8 mouse cellular contexts compared by ENCODE assay signal in the genomic region with DNA sequence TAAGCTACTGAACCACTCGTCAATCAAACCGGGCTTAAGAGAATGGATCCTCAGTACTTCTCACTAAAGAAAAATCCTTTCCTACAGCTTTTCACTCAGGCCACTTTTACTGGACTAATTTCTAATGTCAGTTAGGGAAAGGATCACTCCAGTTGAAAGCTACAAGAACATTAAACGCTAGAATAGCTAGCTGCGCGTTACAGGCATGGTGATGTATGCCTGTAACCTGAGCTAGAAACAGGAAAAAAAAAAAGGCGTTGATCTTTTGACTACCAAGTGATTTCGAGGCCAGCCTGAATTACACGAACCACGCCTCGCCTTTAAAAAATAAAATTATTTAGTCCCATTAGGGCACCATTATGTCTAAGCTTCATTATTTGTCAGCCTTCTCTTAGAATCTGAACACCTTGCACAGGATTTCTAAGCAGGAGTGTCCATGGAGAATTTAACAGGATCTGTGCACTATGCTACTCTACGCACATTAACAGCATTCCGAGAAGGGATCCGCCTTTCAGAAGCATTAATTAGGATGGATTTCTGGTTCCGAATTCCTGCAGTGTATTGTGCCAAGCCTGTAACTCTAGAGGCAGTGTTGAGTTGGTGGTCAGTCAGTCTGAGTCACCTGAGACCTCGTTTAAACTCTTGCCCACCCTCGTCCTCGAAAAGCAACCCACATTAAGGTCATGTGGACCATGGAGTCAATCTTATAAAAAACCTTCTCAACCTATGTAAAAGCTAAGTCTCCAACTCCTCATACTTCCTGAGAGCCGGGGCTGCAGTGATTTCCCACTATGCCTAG. TPM values are rescaled to one million over a fixed set of nuclear protein-coding genes. Genes with fewer than 3 reads are reported as not detected.
DNase-seq lines count a peak whose midpoint lies in the region; ATAC-seq lines count a peak whose summit lies in the region.

No protein-coding gene starts in this region.

- H3K9me3 ChIP-seq in forebrain, embryonic 16.5 days (ENCODE audit: control insufficient read depth, low read length): no peaks in the 10 kb centered on the region
- H3K9me3 ChIP-seq in liver, embryonic 13.5 days (replicated peaks): no peaks in the 10 kb centered on the region
- no peaks in the 10 kb centered on the region for H3K9me3 ChIP-seq in stomach, embryonic 16.5 days (replicated peaks; ENCODE audit: control insufficient read depth, low read length)

- H3K36me3 ChIP-seq in forebrain, embryonic 16.5 days (ENCODE audit: control insufficient read depth, insufficient read depth): peaks cover 2% of the 10 kb centered on the region; the same call in 1 of the 2 replicates
- H3K36me3 ChIP-seq in liver, embryonic 13.5 days: peaks cover 20% of the 10 kb centered on the region
- H3K36me3 ChIP-seq in stomach, embryonic 16.5 days (ENCODE audit: control insufficient read depth, insufficient read depth, low read length): peaks cover 8% of the 10 kb centered on the region; the same call in 1 of the 2 replicates

- peak overlapping the region; percentile 97 for H3K27ac ChIP-seq in forebrain, embryonic 16.5 days (ENCODE audit: low read length)
- H3K27ac ChIP-seq in liver, embryonic 13.5 days: peak overlapping the region; percentile 86
- peak overlapping the region; percentile 98 for H3K27ac ChIP-seq in stomach, embryonic 16.5 days (ENCODE audit: low read length)

- peak overlapping the region; percentile 82 for H3K9ac ChIP-seq in forebrain, embryonic 16.5 days (replicated peaks; ENCODE audit: low read depth, low read length)
- peak overlapping the region; percentile 83 for H3K9ac ChIP-seq in liver, embryonic 13.5 days
- peak overlapping the region; percentile 85 for H3K9ac ChIP-seq in stomach, embryonic 16.5 days (ENCODE audit: low read length)

- DNase-seq in frontal cortex, postnatal 10 days (ENCODE audit: low spot score in 2 of 2): no peak
- DNase-seq in ES-CJ7 (ENCODE audit: low read depth, low spot score): peak; percentile 55
- no peak for DNase-seq in liver, embryonic 13.5 days
- no peak for DNase-seq in ovary, postnatal 14 days (ENCODE audit: low spot score)
- DNase-seq in gastrocnemius, postnatal 4 days (ENCODE audit: low spot score in 2 of 2): no peak

- peak; percentile 13 for ATAC-seq in frontal cortex, adult (ENCODE audit: low TSS enrichment)
- ATAC-seq in forebrain, embryonic 16.5 days: 0 out of 2 replicates have a peak, but pooled peaks have one; percentile 11
- ATAC-seq in liver, embryonic 13.5 days (ENCODE audit: low read depth): peak; percentile 3; the same call in 1 of the 2 replicates
- ATAC-seq in stomach, embryonic 16.5 days (ENCODE audit: insufficient read depth, low FRiP score): no peak

- peaks cover 53% of the 10 kb centered on the region for H3K4me1 ChIP-seq in forebrain, embryonic 16.5 days (replicated peaks; ENCODE audit: control insufficient read depth, insufficient read depth, low read length)
- H3K4me1 ChIP-seq in liver, embryonic 13.5 days (replicated peaks): peaks cover 66% of the 10 kb centered on the region
- peaks cover 48% of the 10 kb centered on the region for H3K4me1 ChIP-seq in stomach, embryonic 16.5 days (ENCODE audit: control insufficient read depth, insufficient read depth, low read length)

- H3K27me3 ChIP-seq in forebrain, embryonic 16.5 days (replicated peaks; ENCODE audit: control insufficient read depth, insufficient read depth, low read length): no peaks in the 10 kb centered on the region
- H3K27me3 ChIP-seq in liver, embryonic 13.5 days: no peaks in the 10 kb centered on the region
- no peaks in the 10 kb centered on the region for H3K27me3 ChIP-seq in stomach, embryonic 16.5 days (ENCODE audit: control insufficient read depth, insufficient read depth, low read length)

- peak overlapping the region; percentile 90 for H3K4me2 ChIP-seq in forebrain, embryonic 16.5 days (ENCODE audit: low read length)
- peak overlapping the region; percentile 82 for H3K4me2 ChIP-seq in liver, embryonic 13.5 days
- peak overlapping the region; percentile 93 for H3K4me2 ChIP-seq in stomach, embryonic 16.5 days (ENCODE audit: low read depth, low read length)

- 2% methylated on average over 18 of the region's 18 CpGs for WGBS in forebrain, embryonic 16.5 days
- WGBS in liver, embryonic 13.5 days (ENCODE audit: insufficient replicate concordance): 9% methylated on average over 18 of the region's 18 CpGs
- WGBS in stomach, embryonic 16.5 days: 3% methylated on average over 18 of the region's 18 CpGs

- H3K4me3 ChIP-seq in forebrain, embryonic 16.5 days (replicated peaks; ENCODE audit: low read length): peak overlapping the region; percentile 70
- H3K4me3 ChIP-seq in liver, embryonic 13.5 days (replicated peaks): peak overlapping the region; percentile 78
- peak overlapping the region; percentile 66 for H3K4me3 ChIP-seq in stomach, embryonic 16.5 days (replicated peaks; ENCODE audit: low read length)

RNA-seq across cellular contexts. Expression of gene Kmt2e, which starts 15.2 kb away (rescaled TPM):
- 198 and 209 TPM in 2 replicates for polyA plus RNA-seq in forebrain, embryonic 16.5 days (2015; fragmentation: Nextera tagmentation; extraction: Ambion mirVana)
- polyA plus RNA-seq in liver, embryonic 13.5 days (2015; fragmentation: Nextera tagmentation; extraction: Ambion mirVana): 37.1 and 37.9 TPM in 2 replicates
- 90.9 and 94.0 TPM in 2 replicates for polyA plus RNA-seq in stomach, embryonic 16.5 days (2015; fragmentation: Nextera tagmentation; extraction: Ambion mirVana)
- 10 to 100 TPM; 55.5 to 57.7 TPM for total RNA-seq in gastrocnemius, postnatal 4 days (2021)
